Mouse (Mus musculus) heart, embryonic 12.5 days (tissue): ENCODE measurements at regions not wholly inside any gene's neighbourhood (a gene's known extent, or its start where the extent isn't known, plus 50 kb on each side); places are given as distances from the start of the nearest gene placed in this dataset.

ENCODE experiments used
- ATAC-seq: fragments of 200-750 bp; cut with Nextera tagmentation; 2 replicates; pipeline ENCODE4 v1.8.0; 2017; ENCODE audit warnings: moderate TSS enrichment, moderate library complexity; ENCODE audit not compliant: insufficient number of reproducible peaks, low FRiP score
- H3K27ac ChIP-seq: fragments of 300-500 bp; sonication (generic); 2 replicates; pipeline ENCODE4 v1.5.1; 2016; ENCODE audit warnings: mild to moderate bottlenecking, moderate library complexity; ENCODE audit not compliant: poor library complexity, severe bottlenecking
- H3K27me3 ChIP-seq: fragments of 300-500 bp; sonication (generic); replicated peaks from 2 replicates; pipeline ENCODE4 v1.6.1; 2016; ENCODE audit warnings: mild to moderate bottlenecking, moderate library complexity
- H3K36me3 ChIP-seq: fragments of 300-500 bp; sonication (generic); 2 replicates; pipeline ENCODE4 v1.6.1; 2016; ENCODE audit warnings: mild to moderate bottlenecking, moderate library complexity
- H3K4me1 ChIP-seq: fragments of 300-500 bp; sonication (generic); replicated peaks from 2 replicates; pipeline ENCODE4 v1.6.1; 2016; ENCODE audit warnings: mild to moderate bottlenecking
- H3K4me2 ChIP-seq: fragments of 300-500 bp; sonication (generic); 2 replicates; pipeline ENCODE4 v1.6.1; 2016; ENCODE audit warnings: mild to moderate bottlenecking, moderate library complexity
- H3K4me3 ChIP-seq: fragments of 300-500 bp; sonication (generic); 2 replicates; pipeline ENCODE4 v1.5.1; 2016; ENCODE audit warnings: mild to moderate bottlenecking
- H3K9ac ChIP-seq: fragments of 300-500 bp; sonication (generic); 2 replicates; pipeline ENCODE4 v1.6.1; 2016; ENCODE audit warnings: mild to moderate bottlenecking, moderate library complexity
- H3K9me3 ChIP-seq: fragments of 300-500 bp; sonication (generic); replicated peaks from 2 replicates; pipeline ENCODE4 v1.6.1; 2016; ENCODE audit warnings: mild to moderate bottlenecking, moderate library complexity
- WGBS: fragments of 180-500 bp; shearing (Covaris S2); methylation state at CpG from one replicate; pipeline ENCODE4 v1.1.7; 2016; 5-methylcytosine and 5-hydroxymethylcytosine counted together

GRCm38 (mm10) chr2:30724521-30724920 is 78.9 kb downstream of the 1700001O22Rik start:
- Histone ChIP-seq H3K27ac (no peak overlapping the region), H3K4me1 (peaks cover 64% of the 10 kb centered on the region), H3K36me3 (no peaks in the 10 kb centered on the region)

GRCm38 (mm10) chr2:30723059-30723587 is 80.3 kb downstream of the 1700001O22Rik start:
- no peak for ATAC-seq
- H3K4me3 ChIP-seq: no peak overlapping the region
- 31% methylated on average over 10 of the region's 10 CpGs for WGBS
- H3K27ac ChIP-seq: peak overlapping the region; percentile 100
- H3K4me2 ChIP-seq: no peak overlapping the region
- no peaks in the 10 kb centered on the region for H3K27me3 ChIP-seq
- H3K4me1 ChIP-seq: peaks cover 75% of the 10 kb centered on the region
- H3K36me3 ChIP-seq: no peaks in the 10 kb centered on the region
- 0 out of 2 replicates have a peak overlapping the region, but pooled peaks have one; percentile 62 for H3K9ac ChIP-seq
- no peaks in the 10 kb centered on the region; the same call in 1 of the 2 replicates for H3K9me3 ChIP-seq

More at GRCm38 (mm10) chr2:30724521-30724920, 78.9 kb downstream of the 1700001O22Rik start:
- Histone ChIP-seq H3K9ac (no peak overlapping the region), H3K27me3 (no peaks in the 10 kb centered on the region), H3K9me3 (no peaks in the 10 kb centered on the region; the same call in 1 of the 2 replicates), H3K4me3 (no peak overlapping the region), H3K4me2 (no peak overlapping the region)
- ATAC-seq: no peak

GRCm38 (mm10) chr2:30722263-30723050 is 81.0 kb downstream of the 1700001O22Rik start:
- H3K27ac ChIP-seq: peak overlapping the region; percentile 100
- no peaks in the 10 kb centered on the region for H3K9me3 ChIP-seq
- H3K36me3 ChIP-seq: no peaks in the 10 kb centered on the region
- 36% methylated on average over 7 of the region's 7 CpGs for WGBS
- peak overlapping the region; percentile 62 for H3K9ac ChIP-seq
- H3K4me2 ChIP-seq: no peak overlapping the region; the same call in 1 of the 2 replicates
- H3K4me3 ChIP-seq: no peak overlapping the region
- peaks cover 82% of the 10 kb centered on the region for H3K4me1 ChIP-seq
- H3K27me3 ChIP-seq: no peaks in the 10 kb centered on the region
- no peak for ATAC-seq

GRCm38 (mm10) chr2:30721473-30722262 is 81.8 kb downstream of the 1700001O22Rik start:
- WGBS: 13% methylated on average over 12 of the region's 12 CpGs
- Histone ChIP-seq H3K4me3 (no peak overlapping the region), H3K27ac (peak overlapping the region; percentile 100), H3K9me3 (no peaks in the 10 kb centered on the region), H3K4me2 (no peak overlapping the region; the same call in 1 of the 2 replicates), H3K36me3 (no peaks in the 10 kb centered on the region), H3K27me3 (no peaks in the 10 kb centered on the region), H3K4me1 (peaks cover 90% of the 10 kb centered on the region), H3K9ac (peak overlapping the region; percentile 62)
- ATAC-seq: no peak

GRCm38 (mm10) chr2:30721048-30721461 is 82.4 kb downstream of the 1700001O22Rik start:
- 58% methylated on average over 5 of the region's 5 CpGs for WGBS
- H3K9ac ChIP-seq: peak overlapping the region; percentile 82; the same call in 1 of the 2 replicates
- no peaks in the 10 kb centered on the region for H3K27me3 ChIP-seq
- no peaks in the 10 kb centered on the region for H3K9me3 ChIP-seq
- H3K27ac ChIP-seq: peak overlapping the region; percentile 100
- no peaks in the 10 kb centered on the region for H3K36me3 ChIP-seq
- peaks cover 95% of the 10 kb centered on the region for H3K4me1 ChIP-seq
- no peak for ATAC-seq
- no peak overlapping the region for H3K4me2 ChIP-seq
- no peak overlapping the region for H3K4me3 ChIP-seq

GRCm38 (mm10) chr2:30720291-30720690 is 83.2 kb downstream of the 1700001O22Rik start:
- Histone ChIP-seq H3K27me3 (no peaks in the 10 kb centered on the region), H3K4me3 (peak overlapping the region; percentile 29; the same call in 1 of the 2 replicates), H3K4me2 (peak overlapping the region; percentile 66), H3K4me1 (peaks cover 91% of the 10 kb centered on the region), H3K27ac (peak overlapping the region; percentile 100), H3K36me3 (no peaks in the 10 kb centered on the region), H3K9ac (peak overlapping the region; percentile 82), H3K9me3 (no peaks in the 10 kb centered on the region)
- no peak for ATAC-seq
- 59% methylated on average over 5 of the region's 5 CpGs for WGBS

GRCm38 (mm10) chr2:30719611-30720290 is 83.7 kb downstream of the 1700001O22Rik start:
- Histone ChIP-seq H3K36me3 (no peaks in the 10 kb centered on the region), H3K9me3 (no peaks in the 10 kb centered on the region), H3K9ac (peak overlapping the region; percentile 82), H3K27me3 (no peaks in the 10 kb centered on the region), H3K27ac (peak overlapping the region; percentile 100), H3K4me3 (peak overlapping the region; percentile 29), H3K4me2 (peak overlapping the region; percentile 66), H3K4me1 (peaks cover 85% of the 10 kb centered on the region)
- ATAC-seq: no peak
- WGBS: 32% methylated on average over 8 of the region's 8 CpGs

GRCm38 (mm10) chr2:30718741-30719381 is 84.6 kb downstream of the 1700001O22Rik start:
- peaks cover 79% of the 10 kb centered on the region for H3K4me1 ChIP-seq
- peak overlapping the region; percentile 82 for H3K9ac ChIP-seq
- ATAC-seq: peak; percentile 58
- H3K36me3 ChIP-seq: no peaks in the 10 kb centered on the region
- no peaks in the 10 kb centered on the region for H3K27me3 ChIP-seq
- H3K9me3 ChIP-seq: no peaks in the 10 kb centered on the region
- peak overlapping the region; percentile 29 for H3K4me3 ChIP-seq
- 0% methylated on average over 29 of the region's 29 CpGs for WGBS
- H3K4me2 ChIP-seq: peak overlapping the region; percentile 66
- H3K27ac ChIP-seq: peak overlapping the region; percentile 100

- Histone ChIP-seq H3K4me1 (peaks cover 79% of the 10 kb centered on the region), H3K4me3 (peak overlapping the region; percentile 27), H3K27me3 (no peaks in the 10 kb centered on the region), H3K9me3 (no peaks in the 10 kb centered on the region), H3K27ac (peak overlapping the region; percentile 100), H3K4me2 (peak overlapping the region; percentile 66), H3K36me3 (no peaks in the 10 kb centered on the region), H3K9ac (peak overlapping the region; percentile 82)
- WGBS: 1% methylated on average over 12 of the region's 12 CpGs
- ATAC-seq: peak; percentile 79
These were observed 85.2 kb downstream of the 1700001O22Rik start for GRCm38 (mm10) chr2:30718329-30718675.

- peaks cover 77% of the 10 kb centered on the region for H3K4me1 ChIP-seq
- WGBS: 13% methylated on average over 16 of the region's 16 CpGs
- H3K9ac ChIP-seq: peak overlapping the region; percentile 61
- no peaks in the 10 kb centered on the region for H3K9me3 ChIP-seq
- H3K36me3 ChIP-seq: no peaks in the 10 kb centered on the region
- H3K4me3 ChIP-seq: peak overlapping the region; percentile 20; the same call in 1 of the 2 replicates
- peak overlapping the region; percentile 100 for H3K27ac ChIP-seq
- ATAC-seq: no peak
- H3K27me3 ChIP-seq: no peaks in the 10 kb centered on the region
- H3K4me2 ChIP-seq: peak overlapping the region; percentile 66
These were observed 85.7 kb downstream of the 1700001O22Rik start for GRCm38 (mm10) chr2:30717566-30718328.
